Mouse (Mus musculus): ENCODE data around the gene Tbx5. TPM values are rescaled to one million over a fixed set of nuclear protein-coding genes. Genes with fewer than 3 reads are reported as not detected.

The Tbx5 gene
- polyA plus RNA-seq, 3 experiments from 2014 or later = not detected

DNA sequence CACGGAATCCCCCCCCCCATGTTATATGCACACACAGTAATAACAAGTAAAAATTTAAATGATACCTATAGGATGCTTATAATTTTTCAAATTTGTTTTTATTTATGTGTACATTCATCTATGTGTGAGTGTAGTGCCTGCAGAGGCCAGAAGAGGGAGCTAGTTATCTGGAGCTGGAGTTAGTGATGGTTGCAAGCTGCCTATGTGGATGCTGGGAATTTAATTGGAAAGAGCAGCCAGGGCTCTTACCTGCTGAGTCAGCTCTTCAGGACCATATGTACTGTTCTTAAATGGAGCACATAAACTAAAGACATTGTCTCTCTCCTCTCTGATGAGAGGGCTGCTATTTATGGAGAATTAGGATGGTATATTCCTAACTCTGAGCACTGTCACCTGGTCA is 17.2 kb upstream of the Tbx5 start:
- no peak for ATAC-seq

DNA sequence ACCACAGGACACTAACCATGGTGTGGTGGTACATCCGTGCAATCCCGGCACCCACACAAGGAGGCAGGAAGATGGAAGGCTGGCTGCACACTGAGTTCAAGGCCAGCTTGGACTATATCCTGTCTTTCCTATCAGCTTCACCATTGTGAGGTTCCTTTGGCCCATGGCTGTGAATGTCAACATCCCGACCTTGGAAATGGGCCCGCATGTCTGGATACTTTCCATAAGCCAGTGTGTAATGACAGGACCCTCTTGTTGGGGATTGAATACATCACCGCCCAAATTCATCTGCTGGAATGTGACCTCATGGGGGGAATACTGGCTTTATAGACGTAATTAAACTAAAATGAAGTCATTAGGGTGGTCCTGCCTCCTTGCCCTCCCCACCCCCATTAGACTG is 12.0 kb upstream of the Tbx5 start:
- no peak for ATAC-seq

DNA sequence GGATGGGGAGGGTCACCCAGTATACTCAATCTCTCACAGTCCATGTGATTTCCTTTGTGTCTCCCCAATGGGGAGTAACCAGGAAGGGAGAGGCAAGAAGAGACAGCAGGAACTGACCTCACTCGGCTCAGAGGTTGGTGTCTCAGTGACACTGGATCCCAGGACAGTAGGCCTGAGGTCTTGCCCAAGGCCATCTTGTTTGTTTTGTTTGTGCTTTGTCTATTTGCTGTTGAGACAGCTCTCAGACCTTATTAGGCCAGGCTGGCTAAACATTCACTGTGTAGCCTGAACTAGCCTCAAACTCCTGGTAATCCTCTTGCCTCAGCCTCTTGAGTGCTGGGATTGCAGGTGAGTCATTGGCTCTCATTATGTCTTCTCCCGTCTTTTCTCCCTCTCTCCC is 11.0 kb upstream of the Tbx5 start:
- no peak for ATAC-seq

DNA sequence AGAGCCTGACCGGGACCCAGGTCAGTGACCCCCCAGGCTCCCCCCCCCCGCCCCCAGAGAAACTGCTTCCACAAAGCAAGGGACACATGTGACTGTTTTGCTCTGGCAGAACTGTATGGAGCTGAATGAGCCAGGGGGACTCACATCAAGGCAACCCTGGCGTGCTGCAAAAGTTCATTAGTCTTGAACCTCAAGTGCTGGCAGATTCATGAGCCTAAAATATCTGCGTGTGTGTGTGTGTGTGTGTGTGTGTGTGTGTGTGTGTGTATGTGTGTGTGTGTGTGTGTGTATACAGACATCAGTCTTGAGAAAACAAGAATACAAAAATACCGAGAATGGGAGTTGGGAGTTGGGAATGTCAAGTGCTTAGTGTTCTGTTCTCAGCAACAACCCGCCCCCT is 5.1 kb upstream of the Tbx5 start:
- no peak for ATAC-seq

DNA sequence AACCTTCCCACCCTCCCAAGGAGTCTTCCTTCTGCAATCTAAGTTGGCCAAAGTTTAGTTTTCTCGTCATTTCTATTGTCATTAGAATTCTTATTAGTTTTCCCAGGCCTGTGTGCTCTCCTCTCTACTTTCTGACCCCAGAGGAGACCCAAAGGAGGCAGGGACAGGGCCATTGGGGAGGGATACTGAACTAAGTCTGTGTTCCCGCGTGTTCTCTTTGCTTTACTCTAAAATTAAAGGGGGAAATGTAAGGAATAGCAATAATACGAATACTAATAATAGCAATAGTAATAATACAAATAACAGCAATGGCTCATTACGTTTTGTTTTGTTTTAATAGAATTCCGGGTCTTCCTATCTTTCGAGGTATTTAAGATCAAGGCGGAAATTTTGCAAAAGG is 1.9 kb upstream of the Tbx5 start:
- ATAC-seq = no peak

DNA sequence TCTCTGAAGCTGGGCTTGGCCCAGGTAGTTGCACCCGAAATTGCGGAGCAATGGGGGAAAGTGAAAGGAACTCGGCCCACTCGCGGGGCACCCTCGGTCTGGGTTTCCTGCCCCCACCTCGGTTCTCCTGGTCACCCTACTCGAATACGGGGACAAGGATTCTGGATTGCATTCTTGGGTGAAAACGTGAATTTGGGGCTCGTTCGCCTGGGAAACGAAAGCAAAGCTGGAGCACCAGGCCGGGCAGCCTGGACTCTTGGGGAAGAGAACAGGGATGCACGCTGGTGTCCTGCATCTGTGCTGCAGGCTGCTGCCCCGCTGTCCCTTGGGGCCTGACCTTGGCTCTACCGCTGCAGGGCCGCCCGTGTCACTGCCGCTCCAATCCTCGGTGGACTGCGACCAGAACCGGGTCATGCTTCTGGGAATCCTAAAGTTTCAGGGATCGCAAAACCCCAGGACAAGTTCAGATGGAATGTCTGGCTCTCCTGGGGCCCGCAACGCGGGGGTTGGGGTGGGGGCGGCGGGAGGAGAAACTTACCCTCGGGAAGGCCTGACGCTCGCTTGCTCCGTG is 1.2 kb upstream of the Tbx5 start:
- ATAC-seq = no peak

DNA sequence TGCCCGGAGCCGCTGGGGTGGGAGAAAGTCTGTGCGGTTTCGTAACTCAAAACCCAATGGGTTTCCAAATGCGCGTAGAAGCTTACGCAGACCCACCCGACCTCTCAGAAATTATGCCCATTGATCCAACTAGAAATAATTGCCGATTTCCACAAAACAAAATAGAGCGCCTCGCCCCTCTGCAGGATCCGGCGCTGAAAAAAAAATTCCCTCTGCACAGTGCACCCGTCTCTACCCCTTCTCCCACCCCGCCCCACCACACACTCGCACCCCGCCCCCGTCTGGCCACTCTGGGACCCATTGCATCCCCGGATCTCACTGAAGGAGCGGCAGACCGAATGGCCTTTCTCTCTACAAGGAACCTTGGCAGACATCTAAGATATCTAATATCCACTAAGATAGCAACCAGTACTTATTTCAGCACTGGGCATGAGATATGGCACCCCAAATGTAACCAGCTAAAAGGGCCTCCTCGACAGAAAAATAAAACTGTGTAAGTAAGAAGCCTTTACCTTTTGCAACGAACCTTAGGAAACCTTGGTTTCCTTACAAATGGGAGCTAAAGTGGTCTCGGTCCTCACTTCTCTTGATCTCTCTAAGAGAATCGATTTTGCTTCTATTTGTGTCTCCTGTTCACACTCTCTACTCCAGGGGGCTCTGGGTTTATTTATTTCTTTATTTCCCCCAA is 533 bp upstream of the Tbx5 start:
- no peak for ATAC-seq

DNA sequence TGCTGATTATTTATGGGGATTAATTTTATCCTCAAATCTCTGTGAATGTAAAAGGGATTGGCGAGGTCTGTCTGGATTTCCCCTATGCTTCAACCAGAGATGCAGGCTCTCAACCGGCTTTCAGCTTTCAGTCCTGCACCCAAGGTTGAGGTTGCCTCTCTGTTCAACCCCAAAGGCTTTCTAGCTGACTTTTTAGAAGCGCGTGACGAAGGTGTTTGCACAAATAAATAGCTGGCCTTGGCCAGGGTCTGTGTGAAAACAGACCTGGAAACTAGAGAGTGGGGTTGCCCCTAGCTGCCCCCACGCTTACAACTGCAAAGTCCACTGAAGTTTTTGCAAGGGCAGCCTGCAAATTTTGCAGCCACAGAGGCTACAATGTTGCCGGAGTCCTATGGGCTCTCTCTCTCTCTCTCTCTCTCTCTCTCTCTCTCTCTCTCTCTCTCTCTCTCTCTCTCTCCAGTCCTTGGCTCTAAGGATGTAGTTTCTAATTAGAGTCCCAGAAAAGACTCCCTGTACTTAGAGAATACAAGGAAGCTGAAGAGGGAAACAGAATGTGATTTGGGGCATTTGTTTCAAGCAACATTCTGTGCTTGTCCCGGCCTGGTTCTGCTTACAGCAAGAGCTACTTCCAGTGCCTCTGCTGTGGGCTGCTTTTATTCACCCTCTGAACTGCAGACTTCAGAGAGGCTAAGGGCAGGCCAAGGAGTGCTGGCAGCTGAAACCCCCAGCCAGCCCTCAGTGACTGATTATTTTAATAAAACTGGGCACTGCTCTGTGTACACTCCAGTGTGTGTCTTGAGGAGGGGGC is 959 bp downstream of the Tbx5 start:
- ATAC-seq = no peak

DNA sequence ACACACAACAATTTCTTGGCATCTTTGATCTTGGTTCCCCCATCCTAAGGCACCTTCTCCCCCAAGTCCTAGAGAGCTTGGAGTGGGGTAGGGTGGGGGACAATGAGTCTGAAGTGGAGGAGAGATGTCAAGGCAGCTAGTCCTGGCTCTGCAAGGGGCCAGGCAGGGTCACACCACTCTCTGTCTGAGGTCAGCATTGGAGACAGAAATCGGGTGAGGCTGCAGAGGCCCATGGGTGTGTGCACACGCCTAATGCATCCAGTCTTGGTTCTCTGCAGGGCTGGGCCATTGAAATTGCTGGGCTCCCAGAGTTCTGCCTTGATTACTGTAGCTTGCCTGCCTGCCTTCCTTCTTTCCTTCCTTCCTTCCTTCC is 1.5 kb downstream of the Tbx5 start:
- ATAC-seq = no peak

DNA sequence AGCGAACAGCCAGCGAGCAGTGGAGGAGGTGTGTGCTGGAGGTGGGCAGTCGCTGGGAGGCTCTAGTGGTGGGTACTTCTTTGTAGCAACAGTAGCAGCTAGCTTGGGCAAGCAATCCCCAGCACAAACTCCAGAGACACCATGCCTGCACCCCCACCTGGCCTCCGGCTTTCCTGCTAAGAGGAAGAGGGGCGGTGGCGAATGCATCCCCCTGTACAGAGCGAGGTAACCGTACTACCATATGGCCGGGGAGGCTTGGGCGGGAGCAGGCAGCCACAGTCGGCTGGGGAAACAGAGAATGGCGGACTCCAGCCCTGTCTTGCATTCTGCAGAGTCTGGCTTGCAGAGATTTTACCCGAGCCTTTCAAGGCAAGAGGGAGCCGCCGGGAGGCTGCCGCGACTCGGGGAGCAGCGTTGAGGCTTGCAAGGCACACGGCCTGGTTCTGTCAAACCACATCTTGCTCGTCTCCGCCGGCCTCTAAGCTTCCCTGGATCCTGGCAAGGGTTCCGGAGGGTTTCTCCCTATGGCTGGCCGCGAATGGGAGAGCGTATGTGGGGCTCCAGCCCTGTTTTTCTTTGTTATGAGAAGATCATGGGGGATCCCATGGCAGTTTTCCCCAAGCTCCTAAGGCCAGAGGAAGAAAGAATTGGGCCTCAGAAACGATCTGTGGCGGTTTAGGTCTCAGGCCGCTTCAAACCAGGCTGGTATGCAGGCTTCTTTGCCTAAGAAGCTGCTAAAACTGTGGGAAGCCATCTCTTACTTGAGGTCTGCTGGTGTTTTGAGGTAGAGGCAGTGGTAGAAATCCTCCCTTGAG is 2.8 kb downstream of the Tbx5 start:
- no peak for ATAC-seq

DNA sequence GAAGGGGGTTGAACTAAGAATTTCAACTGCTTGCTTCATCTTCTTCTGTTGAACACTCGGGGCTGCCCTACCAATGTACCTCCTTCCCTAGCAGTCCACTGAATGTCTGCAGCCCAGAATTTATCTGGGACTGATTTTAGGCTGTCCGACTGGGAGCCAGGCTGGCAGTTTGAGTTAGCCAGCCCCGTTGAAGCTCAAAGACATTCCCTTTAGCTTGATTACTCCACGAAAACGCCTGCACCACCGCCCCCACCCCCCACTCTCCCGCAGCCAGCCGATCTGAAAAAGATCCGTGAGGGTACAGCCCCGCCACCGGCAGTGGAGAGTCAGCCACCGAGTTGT is 3.4 kb downstream of the Tbx5 start:
- no peak for ATAC-seq

DNA sequence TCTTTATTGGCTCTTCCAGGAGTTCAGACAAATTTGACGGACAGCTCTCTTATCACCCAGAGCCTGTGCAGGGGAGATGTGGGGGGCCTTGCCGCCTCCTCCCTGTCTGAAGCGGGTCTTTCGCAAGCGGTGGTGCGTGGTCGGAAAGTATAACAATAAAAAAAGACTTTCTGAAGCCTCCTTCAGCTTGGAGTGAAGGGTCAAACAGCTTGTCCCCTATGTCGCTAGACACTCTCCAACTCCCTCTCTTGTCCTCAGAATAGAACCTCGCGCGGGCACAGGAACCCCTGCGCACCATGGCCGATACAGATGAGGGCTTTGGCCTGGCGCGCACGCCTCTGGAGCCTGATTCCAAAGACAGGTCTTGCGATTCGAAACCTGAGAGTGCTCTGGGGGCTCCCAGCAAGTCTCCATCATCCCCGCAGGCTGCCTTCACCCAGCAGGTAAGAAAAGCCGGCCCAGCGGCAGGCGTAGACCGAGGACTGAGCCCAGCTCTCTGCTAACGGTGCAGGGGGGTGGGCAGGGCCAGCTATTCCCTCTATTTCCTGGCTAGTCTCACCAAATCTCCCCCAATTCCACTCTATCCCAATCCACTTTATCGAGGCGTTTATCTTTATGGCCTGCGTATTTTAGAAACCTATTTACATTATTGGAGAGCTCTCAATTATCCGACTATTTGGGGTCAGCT is 4.3 kb downstream of the Tbx5 start:
- ATAC-seq = no peak

DNA sequence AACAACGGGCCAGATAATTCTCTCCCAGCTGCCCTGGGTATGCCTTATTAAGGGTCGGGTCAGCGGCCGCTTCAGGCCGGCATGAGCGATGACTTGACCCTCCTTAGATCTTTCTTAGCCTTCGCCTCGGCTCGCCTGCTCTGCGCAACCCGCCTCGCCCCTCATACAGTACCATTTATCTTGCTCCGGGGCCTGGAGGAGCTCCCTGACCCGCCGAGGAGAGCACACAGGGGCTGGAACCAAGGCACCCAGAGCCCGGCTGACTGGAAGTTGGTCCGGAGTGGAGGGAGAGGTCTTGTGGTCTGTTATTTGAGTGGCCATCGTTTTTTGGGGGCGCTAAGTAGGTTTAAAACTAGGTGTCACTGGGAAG is 4.8 kb downstream of the Tbx5 start:
- no peak for ATAC-seq

DNA sequence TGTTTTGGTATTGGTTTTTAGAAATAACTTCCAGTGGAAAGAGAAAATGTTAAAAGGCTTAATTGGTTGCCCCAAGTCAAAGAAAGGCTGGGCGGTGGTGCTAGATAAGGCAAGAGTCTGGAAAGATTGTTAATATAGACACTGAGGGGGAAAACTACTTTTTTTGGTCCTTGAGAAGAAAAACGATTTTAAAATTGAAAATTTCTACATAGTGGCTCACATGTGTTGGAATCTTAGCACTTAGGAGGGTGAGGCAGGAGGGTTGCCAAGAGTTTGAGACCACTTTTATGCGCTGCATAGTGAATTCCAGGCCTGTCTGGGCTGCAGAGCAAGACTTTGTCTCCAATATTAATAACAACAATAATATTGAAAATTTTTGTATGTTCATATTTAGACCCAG is 5.4 kb downstream of the Tbx5 start:
- ATAC-seq = no peak

DNA sequence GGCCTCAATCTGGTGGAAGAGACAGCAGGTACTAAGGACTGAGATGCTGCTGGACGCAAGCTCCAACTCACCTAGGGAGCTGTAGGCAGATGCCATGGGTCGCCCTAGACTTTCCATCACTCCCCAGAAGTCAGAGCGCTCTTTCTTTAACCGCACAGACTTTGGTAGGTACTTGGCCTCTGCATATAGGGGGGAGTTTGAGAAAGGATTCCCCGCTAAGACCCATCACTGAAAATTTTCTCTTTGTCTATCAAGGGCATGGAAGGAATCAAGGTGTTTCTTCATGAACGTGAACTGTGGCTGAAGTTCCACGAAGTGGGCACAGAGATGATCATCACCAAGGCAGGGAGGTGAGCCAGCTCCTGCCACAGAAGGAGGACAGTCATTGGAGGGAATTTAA is 6.0 kb downstream of the Tbx5 start:
- ATAC-seq = no peak

DNA sequence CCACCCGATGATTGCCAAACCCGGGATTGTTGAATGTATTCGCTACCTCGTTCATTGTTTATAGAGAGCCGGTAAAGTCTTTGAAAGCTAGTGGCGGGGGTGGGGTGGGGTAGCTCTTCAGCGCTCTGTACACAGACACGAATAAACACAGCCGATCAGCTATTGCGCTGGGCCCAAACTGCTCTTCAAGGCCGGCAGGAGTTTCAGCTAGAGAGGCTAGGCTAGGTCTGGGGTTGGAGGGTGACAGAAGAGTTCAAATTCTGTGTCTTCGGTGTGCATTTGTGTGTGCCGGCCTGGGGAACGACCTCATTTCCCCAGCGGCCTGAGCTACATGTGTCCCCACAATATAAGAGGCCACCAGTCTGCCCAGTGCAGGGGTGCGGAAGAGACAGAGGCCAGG is 6.7 kb downstream of the Tbx5 start:
- no peak for ATAC-seq

DNA sequence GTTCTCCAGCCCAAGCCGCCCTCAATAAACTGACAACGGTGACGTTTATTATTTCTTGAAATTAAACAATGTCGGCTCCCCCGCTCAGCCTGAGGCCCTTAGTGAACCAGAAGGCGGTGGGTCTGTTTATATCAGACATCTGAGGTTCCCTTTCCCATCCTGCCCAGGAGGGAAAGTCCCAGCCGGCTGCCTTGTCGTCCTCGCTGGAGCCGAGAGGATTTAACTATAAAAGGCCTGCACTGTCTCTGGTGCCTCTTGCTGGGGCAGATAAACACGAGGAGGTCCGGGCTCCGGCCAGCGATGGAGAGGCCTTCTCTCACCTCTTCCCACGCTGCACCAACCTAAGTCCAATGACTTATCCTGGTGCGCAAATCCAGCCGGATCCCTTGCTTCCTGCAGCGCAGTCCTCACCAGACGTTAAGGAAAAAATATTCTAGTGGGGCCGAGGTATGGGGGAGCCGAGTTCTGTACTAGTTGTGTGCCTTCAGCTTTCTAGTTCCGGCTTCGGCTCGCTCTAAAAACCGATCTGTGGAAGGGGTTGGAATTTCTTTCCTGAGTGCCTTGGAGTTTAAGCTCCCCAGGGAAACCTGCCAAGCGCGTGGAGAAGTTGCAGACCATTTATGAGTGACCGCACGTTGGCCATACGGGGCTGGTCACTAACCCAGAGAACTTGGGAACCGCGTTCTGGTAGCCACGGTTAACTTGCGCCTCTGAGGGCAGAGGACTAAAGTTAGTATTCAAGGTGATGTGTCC is 7.3 kb downstream of the Tbx5 start:
- ATAC-seq = no peak

DNA sequence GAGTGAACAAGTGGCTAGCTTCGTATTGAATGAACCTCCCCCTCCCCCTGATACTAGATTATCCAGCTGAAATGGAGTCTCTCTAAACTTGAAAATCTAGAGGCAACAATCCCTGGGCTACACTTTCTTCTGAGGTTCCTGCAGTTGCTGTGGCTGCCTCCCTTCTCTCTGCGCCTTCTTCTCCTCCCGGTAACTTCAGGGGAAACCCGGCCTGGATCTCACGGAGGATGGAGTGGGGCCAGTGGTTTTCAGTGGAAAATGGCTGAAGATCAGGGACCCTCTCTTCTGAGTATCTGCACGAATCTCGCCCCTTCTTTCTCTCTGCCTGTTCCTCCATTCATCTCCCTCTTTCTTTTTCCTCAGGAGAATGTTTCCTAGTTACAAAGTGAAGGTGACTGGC is 7.9 kb downstream of the Tbx5 start:
- no peak for ATAC-seq

DNA sequence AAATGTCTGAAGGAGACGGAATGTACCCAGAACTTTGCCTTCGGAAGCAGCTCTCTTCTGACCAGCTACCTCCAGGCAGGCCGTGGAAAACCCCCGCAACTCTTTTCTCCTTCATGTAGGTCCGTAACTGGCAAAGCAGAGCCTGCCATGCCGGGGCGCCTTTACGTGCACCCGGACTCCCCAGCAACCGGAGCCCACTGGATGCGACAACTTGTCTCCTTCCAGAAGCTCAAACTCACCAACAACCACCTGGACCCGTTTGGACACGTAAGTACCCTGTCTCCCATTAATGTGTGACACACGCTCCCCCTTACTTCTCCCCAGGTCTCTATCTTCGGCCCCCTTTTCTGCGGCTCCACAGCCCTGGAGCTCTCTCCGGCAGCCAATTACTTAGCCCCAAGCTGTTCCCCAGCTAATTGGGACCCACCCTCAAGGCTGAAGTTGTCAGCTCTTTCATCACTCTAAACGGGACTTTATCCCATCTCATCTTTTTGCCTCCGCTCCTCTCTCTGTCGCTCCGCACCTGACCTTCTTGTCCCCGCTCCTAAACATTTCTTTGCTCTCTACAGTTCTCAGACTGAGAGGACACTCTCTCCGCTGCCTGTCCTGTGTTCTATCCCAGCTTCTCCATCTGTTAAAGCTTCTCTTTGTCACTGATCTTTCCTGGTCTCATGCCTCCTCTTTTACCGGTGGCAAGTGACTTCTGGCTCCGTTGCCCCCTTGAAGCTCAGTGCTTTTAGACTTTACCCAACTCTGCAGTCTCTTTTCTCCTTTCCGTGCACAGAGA is 9.4 kb downstream of the Tbx5 start:
- ATAC-seq = no peak

DNA sequence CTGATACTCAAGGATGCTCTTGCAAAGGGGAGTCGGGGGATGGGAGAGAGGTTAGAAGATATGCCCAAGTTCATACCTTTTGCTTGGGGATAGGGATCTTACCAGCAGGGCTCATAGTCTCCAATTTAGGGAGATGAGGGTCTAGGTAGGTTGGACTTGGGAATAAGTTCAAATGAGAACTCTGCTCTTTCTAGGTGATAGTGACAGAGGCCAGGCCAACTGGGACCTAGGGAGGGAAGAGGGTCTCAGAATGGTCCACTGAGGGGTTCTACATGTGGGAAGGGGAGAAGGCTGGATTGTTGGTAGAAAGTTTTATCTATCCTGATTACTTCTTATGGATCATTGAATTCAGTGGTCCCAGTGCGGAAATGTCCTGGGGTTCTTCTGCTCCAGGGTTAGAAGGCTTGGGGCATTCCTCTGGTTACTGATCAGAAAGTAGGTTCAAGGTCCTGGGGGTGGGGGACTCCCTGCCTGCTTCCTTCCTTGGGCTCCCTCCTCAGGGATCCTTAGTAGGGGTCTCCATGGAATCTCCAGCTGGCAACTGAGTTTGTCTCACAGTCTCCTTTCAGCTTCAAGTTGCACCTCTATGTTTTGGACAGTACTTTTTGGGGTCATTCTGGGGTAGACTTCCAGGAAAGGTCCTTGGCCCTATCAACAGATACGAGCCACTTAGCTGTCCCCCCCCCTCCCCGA is 10.4 kb downstream of the Tbx5 start:
- no peak for ATAC-seq

DNA sequence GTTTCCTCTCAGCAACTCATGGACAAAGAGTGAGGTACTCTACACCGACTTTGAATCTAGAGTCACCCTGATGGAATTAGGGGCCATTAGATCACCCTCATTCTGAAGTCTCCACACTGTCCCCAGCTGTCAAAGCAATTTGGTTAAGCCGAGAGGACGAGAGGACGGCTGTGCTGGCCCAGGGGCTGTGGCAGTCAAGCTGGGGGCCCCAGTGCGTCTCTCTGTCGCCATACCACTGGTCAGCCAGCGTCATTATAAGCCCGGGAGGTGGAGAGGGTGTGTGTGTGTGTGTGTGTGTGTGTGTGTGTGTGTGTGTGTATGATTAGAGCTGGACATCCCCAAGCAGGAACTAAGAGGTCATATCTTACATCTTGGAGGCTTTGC is 10.9 kb downstream of the Tbx5 start:
- ATAC-seq = no peak

Measured in inflammation-experienced regulatory T-cells, adult 6 months (primary cell).